Mouse (Mus musculus) heart, postnatal 36 days (tissue): ENCODE data around the gene Xpc. TPM values are rescaled to one million over a fixed set of nuclear protein-coding genes. Genes with fewer than 3 reads are reported as not detected.
"Not testable (repeated sequence)": the region's sequence is repeated elsewhere in the genome, so short reads cannot be mapped to it uniquely, and the experiment has no call there.

ENCODE experiments used
- DNase-seq, 2 experiments: peaks; one replicate each; pipeline ENCODE4 v3.0.0; 2021 to 2022
- intact Hi-C: fragments of 180-260 bp; cut with DNase I; formaldehyde crosslinking; loops from one replicate; pipeline ENCODE4 v1.15.1; 2025
- total RNA-seq, 2 experiments: library from RNA; stranded (reverse); gene quantifications; 2 replicates each; pipeline ENCODE4 v1.2.3; 2021

The Xpc gene
- total RNA-seq, 2 experiments from 2014 or later = 10.8 to 12.8 TPM

DNA sequence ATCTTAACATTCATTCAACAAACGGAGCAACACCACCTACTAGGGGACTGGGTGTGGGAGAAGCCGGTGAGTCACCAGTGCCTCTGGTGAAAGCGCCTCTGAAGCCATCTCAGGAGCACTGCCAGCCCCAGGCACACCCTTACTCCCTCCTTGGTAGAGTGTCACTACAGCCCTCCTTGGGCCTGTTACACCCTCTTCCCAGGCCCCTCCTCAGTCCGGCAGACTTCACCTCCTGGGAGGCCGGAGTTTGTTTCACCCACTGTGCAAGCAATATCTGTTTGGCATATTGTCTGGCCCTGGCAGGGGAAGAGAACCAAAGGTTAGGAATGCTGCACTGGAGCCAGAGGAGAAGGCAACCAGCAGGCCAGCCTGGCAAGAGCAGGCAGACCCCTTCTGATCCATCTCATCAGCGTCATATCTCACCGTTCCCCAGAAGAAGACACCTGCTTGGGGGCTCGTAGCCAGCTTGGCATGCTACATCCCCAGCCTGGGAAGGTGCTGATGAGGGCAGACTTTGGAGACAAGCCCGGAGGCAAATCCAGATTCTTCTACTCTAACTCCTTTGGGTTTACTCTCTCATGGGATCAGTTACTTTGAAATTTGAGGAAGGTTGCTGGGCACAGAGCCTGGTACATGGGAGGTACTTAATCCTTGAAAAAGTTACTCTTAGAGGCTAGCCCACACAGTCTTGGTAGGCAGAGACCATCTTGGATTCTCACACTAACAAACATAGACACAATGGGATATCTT is 41.1 kb downstream of the Xpc start:
- intact Hi-C loops = loop anchor here (2.0 kb wide), 1 partner anchor 34 kb away; no protein-coding TSS in a partner anchor
- peak in 1 of 2 experiments; percentile 31 for DNase-seq

- DNase-seq = peak in 1 of 2 experiments; percentile 19
These were observed 41.8 kb downstream of the Xpc start for GRCm38 (mm10) chr6:91473805-91474440.

GRCm38 (mm10) chr6:91472868-91473804 is 42.6 kb downstream of the Xpc start, which contains the start of the genes Chchd4 and Tmem43:
Chchd4 (minus strand) TSS chr6:91473546.
Tmem43 (plus strand) TSS chr6:91473703.
- DNase-seq = peak; percentile 96 to 97
- intact Hi-C loops = loop anchor here (2.0 kb wide), 1 partner anchor 32 kb away; no protein-coding TSS in a partner anchor

More at GRCm38 (mm10) chr6:91473805-91474440, 41.8 kb downstream of the Xpc start:
- intact Hi-C loops = loop anchor here (2.0 kb wide), 2 partner anchors 33 to 35 kb away; no protein-coding TSS in a partner anchor

- no peak for DNase-seq
- intact Hi-C loops = loop anchor here (2.0 kb wide), 1 partner anchor 32 kb away; no protein-coding TSS in a partner anchor
These were observed 43.4 kb downstream of the Xpc start for GRCm38 (mm10) chr6:91472319-91472718.

- DNase-seq, intact Hi-C loops: not testable (repeated sequence)
These were observed 44.3 kb downstream of the Xpc start for GRCm38 (mm10) chr6:91471427-91471826.

GRCm38 (mm10) chr6:91470712-91471111 is 45.0 kb downstream of the Xpc start:
- no peak for DNase-seq
- intact Hi-C loops = no loop called here

DNA sequence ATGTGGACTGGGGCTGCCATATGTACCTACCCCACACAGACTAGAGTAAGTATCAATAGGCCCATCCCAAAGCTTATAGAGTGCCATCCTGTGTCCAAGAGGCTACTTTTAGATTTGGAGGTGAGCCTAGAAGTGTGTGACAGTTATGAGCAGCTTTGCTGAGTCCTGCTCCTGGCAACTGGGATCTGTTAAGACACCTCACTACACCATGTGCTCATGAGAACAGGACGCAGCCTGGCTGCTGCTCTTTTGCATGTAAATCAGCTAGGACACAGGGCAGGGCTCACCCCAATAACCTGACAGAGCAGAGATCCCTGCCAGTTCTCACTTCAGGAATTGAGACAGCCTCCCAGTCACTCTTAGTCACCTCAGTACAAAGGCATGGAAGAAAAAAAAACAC is 48.6 kb downstream of the Xpc start:
- DNase-seq = no peak

DNA sequence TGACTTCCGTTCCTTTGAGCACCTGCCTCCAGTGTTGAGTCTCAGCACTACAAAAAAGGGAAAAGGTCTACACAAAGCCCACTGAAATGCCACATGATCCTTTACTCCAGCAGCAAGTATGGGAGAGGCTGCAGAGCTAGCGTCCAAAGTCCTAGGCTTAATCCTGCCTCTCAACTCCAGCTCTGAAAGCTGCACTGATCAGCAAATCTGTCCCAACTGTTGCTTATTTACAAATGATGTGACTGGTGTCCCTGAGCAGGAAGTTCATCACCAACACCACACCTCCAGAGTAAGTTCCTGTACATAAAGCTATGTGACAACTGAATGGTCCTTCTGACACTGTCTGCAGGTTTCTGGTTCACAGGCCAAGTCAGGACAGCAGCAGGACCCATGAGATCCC is 49.9 kb downstream of the Xpc start:
- intact Hi-C loops = no loop called here

More for the DNA sequence above, 48.6 kb downstream of the Xpc start:
- intact Hi-C loops = no loop called here

DNA sequence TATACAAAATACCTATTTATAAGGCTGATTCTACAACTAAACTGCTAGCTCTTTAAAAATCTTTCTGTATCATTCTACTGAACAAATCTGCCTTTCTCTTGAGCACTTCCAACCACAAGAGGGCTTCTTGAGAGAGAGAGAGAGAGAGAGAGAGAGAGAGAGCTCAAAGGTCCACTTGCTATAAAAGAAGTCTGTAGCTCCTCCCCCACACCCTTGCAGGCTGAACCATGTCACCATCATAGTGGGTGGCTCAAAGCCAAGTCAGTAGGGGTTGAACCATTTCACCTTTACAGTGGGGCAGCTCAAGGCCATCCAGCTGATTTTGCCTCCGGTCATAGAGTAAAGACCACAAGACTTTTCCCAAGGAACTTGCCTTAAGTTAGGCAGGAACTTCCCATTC is 56.2 kb downstream of the Xpc start:
- intact Hi-C loops = no loop called here
- no peak for DNase-seq

More for the DNA sequence above, 49.9 kb downstream of the Xpc start:
- no peak for DNase-seq

GRCm38 (mm10) chr6:91454546-91454945 is 61.1 kb downstream of the Xpc start:
- no peak for DNase-seq
- intact Hi-C loops = no loop called here

DNA sequence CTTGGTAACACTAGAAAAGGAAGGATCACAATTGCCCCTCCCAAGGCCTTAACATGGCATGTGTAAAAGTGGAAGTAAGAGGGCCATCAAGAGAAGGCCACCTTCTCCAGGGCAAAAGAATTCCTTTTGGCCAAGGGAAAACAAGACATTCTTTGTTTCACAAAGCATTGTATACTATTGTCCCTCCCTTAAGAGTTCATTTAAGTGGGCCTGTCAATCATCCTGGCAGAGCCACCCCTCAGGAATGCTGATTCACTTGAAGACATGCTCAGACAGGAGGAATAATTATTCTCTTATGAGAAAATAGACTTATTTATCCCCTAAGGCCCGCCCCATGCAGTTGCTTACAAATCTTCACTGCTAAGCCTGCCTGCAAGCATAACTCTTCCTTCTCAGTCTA is 63.6 kb downstream of the Xpc start:
- intact Hi-C loops = no loop called here
- no peak for DNase-seq

DNA sequence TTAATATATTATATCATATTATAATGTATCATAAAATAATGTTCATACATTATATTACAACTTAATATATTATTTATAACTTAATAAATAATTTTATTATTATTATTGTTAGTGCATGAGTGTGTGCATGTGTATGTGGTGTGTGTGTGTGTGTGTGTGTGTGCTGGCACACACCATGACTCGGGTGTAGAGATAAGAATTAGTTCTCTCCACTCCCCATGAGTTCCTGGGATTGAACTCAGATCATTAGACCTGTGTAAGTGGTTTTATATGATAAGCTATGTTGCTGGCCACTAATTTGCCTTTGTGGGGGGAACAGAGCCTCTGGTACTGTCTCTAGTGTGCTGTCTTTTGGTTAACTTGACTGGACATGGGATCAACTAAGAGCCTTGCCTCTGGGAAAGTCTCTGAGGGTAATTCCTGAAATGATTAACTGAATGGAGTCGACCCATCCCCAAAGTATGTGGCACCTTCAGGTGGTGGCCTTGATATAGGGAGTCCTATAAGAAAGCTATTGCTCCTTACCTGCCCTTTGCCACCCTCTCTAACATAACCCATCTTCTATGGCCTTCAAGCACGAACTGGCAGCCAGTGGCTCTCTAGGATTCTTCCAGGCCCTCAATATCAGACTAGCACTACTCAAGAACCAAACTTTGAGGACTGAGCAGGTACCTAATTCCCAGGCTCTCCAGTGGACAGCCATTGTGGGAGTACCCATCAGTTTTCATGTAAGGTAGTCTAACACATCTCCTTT is 66.0 kb downstream of the Xpc start:
- intact Hi-C loops = no loop called here
- DNase-seq = no peak

- no peak for DNase-seq
- intact Hi-C loops = no loop called here
These were observed 70.4 kb downstream of the Xpc start for GRCm38 (mm10) chr6:91445316-91445715.

DNA sequence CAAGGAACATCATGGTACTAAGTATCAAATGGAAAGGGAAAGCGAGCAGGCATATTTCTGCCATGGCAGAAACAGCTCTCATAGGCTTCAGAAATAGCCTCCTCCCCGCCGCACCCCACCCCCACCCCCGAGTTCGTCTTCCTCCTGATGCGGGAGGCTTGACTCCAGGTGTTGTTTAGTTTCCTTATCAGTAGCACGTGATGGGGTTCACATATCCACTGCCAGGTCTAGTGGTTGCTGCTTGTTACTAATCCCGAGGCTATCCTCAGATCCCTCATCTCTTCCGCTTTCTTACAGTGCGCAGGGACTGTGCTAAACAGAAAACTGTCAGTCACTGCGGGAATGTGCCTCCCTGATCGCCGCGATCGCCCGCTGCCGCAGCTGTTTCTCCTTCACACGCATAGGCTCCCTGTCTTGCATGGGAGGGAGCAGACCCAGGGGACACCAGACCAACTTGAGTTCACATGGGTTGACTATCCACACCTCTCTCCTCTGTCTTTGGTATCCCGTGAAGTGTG is 74.5 kb downstream of the Xpc start:
- peak in 1 of 2 experiments; percentile 2 for DNase-seq
- intact Hi-C loops = loop anchor here (2.0 kb wide), 2 partner anchors 32 to 70 kb away; partner anchors contain the start of genes Chchd4 and Tmem43

- intact Hi-C loops = loop anchor here (2.0 kb wide), 2 partner anchors 32 to 70 kb away; partner anchors contain the start of genes Chchd4 and Tmem43
- peak; percentile 93 to 98 for DNase-seq
These were observed 75.1 kb downstream of the Xpc start for GRCm38 (mm10) chr6:91440474-91441144.
